Mouse (Mus musculus): ENCODE results near the gene Slc19a1.

Gene Slc19a1

GRCm38 (mm10) chr10:77031768-77032375, at the start of gene Slc19a1:
TSS of gene Slc19a1 (plus strand) at chr10:77032241.
- no peak for DNase-seq (ENCODE audit: low spot score in 2 of 2)

- DNase-seq (ENCODE audit: low spot score in 2 of 2): no peak
Observed at GRCm38 (mm10) chr10:76988586-76988985, 43.5 kb upstream of the Slc19a1 start.

- no peak for DNase-seq (ENCODE audit: low spot score in 2 of 2)
Observed at GRCm38 (mm10) chr10:76992456-76992855, 39.6 kb upstream of the Slc19a1 start.

- DNase-seq (ENCODE audit: low spot score in 2 of 2): no peak
Observed at GRCm38 (mm10) chr10:76997759-76998513, 34.1 kb upstream of the Slc19a1 start.

- DNase-seq (ENCODE audit: low spot score in 2 of 2): no peak
Observed at GRCm38 (mm10) chr10:77004936-77005335, 27.1 kb upstream of the Slc19a1 start.

- no peak for DNase-seq (ENCODE audit: low spot score in 2 of 2)
Observed at GRCm38 (mm10) chr10:77007433-77008108, 24.5 kb upstream of the Slc19a1 start.

GRCm38 (mm10) chr10:77008109-77008561, 23.9 kb upstream of the Slc19a1 start:
- DNase-seq (ENCODE audit: low spot score in 2 of 2): peak in 1 of 2 experiments; percentile 7

GRCm38 (mm10) chr10:77008698-77009097, 23.3 kb upstream of the Slc19a1 start:
- no peak for DNase-seq (ENCODE audit: low spot score in 2 of 2)

- no peak for DNase-seq (ENCODE audit: low spot score in 2 of 2)
Observed at GRCm38 (mm10) chr10:77011681-77012080, 20.4 kb upstream of the Slc19a1 start.

GRCm38 (mm10) chr10:77016080-77016479, 16.0 kb upstream of the Slc19a1 start:
- no peak for DNase-seq (ENCODE audit: low spot score in 2 of 2)

- no peak for DNase-seq (ENCODE audit: low spot score in 2 of 2)
Observed at GRCm38 (mm10) chr10:77016499-77016898, 15.5 kb upstream of the Slc19a1 start.

- DNase-seq (ENCODE audit: low spot score in 2 of 2): no peak
Observed at GRCm38 (mm10) chr10:77017061-77017460, 15.0 kb upstream of the Slc19a1 start.

GRCm38 (mm10) chr10:77017662-77018061, 14.4 kb upstream of the Slc19a1 start:
- DNase-seq (ENCODE audit: low spot score in 2 of 2): no peak

- DNase-seq (ENCODE audit: low spot score in 2 of 2): peak; percentile 69 to 83
Observed at GRCm38 (mm10) chr10:77021399-77022052, 10.5 kb upstream of the Slc19a1 start.

- no peak for DNase-seq (ENCODE audit: low spot score in 2 of 2)
Observed at GRCm38 (mm10) chr10:77022301-77023130, 9.5 kb upstream of the Slc19a1 start.

GRCm38 (mm10) chr10:77024231-77024630, 7.8 kb upstream of the Slc19a1 start:
- no peak for DNase-seq (ENCODE audit: low spot score in 2 of 2)

GRCm38 (mm10) chr10:77026944-77027343, 5.1 kb upstream of the Slc19a1 start:
- DNase-seq (ENCODE audit: low spot score in 2 of 2): no peak

- no peak for DNase-seq (ENCODE audit: low spot score in 2 of 2)
Observed at GRCm38 (mm10) chr10:77028782-77029296, 3.2 kb upstream of the Slc19a1 start.

- DNase-seq (ENCODE audit: low spot score in 2 of 2): no peak
Observed at GRCm38 (mm10) chr10:77029761-77030160, 2.3 kb upstream of the Slc19a1 start.

GRCm38 (mm10) chr10:77030666-77031065, 1.4 kb upstream of the Slc19a1 start:
- no peak for DNase-seq (ENCODE audit: low spot score in 2 of 2)
